Mouse (Mus musculus) right cerebral cortex, adult 18-20 months (tissue): Measurements from ENCODE around the gene Pigp.

Source experiments
- DNase-seq: peaks from one replicate; pipeline ENCODE4 v3.0.0; 2022; ENCODE audit warnings: mixed read lengths

Pigp gene

GRCm38 (mm10) chr16:94314626-94315025, 57.0 kb downstream of the Pigp start:
- DNase-seq: no peak

- peak; percentile 97 for DNase-seq
Measured at GRCm38 (mm10) chr16:94313229-94314030, 58.2 kb downstream of the Pigp start, which contains the start of gene Hlcs. Gene Hlcs (minus strand): TSS chr16:94313571.

GRCm38 (mm10) chr16:94312663-94313228, 58.9 kb downstream of the Pigp start:
- peak; percentile 91 for DNase-seq

DNA sequence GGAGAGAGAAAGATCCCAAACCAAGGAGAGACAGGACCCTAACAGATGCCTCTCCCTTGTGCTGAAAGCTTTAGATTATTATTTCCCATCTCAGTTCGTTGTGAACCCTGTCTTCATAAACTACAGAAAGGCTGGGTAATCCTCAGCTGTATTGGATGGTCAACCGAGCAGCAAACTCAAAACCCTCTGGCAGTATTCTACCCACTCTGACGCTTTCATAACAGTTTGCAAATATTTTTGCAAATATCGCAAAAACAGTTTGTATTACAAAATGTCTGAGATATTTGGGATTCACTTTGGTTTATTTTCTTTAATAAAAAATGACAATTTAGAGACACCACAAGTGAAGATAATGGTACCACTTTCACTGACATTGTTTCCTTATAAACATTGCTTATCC, 59.7 kb downstream of the Pigp start:
- no peak for DNase-seq

DNA sequence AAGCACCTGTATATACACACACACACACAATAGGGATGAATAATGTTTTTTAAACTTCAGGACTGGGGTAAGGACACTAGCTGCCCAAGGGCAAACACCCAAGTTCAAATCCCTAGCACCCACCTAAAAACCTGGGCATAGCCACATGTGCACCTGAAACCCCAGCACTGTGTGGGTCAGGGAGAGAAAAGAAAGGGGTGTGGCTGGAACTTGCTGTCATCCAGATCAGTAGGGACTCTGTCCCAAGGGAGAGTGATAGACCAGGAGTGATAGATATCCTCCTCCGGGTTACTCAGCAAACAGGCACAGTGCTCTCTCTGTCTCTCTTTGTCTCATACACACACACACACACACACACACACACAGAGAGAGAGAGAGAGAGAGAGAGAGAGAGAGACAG, 60.2 kb downstream of the Pigp start:
- no peak for DNase-seq

GRCm38 (mm10) chr16:94309025-94309424, 62.6 kb downstream of the Pigp start:
- DNase-seq: no peak
